Mouse (Mus musculus) c-Kit-positive CD71-positive TER-119-negative erythroid progenitor cells, embryonic 14.5 days (primary cell): ENCODE data around the gene Cops7a.

Experiments used
- DNase-seq: peaks from one replicate; pipeline ENCODE4 v3.0.0-alpha.2; 2013; ENCODE audit warnings: low read depth

Cops7a gene

DNA sequence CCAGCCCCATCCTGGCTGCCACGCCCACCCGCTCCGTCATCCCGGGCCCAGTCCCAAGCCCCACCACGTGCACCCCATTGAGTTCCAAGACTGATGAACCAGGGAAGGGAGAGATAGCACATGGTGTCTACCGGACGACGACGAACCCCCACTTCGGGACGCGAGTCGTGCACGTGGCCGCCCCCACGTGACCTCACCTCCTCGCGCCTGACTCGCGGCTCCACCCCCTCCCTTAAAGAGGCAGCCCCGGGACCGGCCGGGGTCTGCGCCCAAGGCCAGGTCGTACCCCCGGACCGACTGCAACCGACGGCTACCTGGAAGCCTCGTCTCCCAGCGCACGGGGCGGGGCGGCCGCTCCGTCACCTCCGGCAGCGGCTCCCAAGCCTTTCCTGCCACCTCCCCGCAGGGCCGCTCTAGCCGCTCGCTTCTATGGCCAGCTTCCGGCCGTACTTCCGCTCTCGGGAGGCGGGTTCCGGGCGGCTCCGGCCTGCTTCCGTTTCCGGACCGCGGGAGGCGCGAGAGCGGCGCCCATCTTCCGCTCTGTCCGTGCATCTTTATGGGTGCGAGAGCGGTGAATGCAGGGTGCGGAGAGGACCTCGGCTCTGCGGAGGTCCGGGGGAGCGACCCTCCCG, at the start of gene Cops7a:
Gene Cops7a, minus strand, starts transcription at position 451 of the 632 bp plus-strand sequence.
- peak; percentile 92 for DNase-seq

DNA sequence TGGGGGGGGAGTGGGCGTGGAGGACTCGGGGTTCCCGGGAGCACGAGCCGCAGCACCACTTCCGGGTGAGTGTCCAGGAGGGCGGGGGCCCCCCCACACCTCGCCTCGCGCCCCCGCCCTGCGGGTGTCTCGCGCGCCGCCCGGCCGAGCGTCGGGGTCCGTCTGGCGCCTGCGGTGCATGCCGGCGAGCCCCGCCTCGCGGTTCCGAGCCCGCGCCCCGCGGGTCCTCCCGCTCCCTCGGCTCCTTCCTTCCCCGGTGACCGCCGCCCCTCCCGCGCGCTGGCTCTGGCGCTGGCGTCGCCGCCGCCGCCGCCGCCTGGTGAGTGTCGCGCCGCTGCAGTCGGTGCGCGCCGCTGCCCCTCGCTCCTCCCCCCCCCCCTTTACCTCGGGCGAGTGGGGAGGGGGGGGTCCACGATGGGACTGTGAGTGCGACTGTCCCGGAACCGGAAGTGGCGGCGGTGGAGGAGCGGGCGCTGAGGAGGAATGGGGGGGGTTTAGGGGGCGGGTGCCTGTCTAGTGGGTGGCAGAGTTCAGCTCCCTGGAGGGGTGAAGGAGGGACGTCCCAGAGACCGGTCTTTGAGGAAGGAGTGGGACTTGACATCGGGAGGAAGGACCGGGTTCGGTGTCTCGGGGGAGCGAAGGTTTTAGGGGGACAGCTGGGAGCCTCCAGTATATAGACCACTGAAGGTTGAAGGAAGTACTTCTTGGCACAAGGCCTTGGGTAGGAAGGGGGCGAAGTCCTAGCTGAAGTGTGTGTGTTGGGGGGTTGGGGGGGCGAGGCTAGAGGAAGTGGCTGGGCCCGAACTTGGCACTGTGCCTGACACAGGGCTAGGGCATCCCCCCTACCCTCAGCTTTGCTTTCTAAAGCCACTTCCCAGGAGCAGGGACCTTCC, 44.1 kb upstream of the Cops7a start:
- DNase-seq: peak; percentile 45

DNA sequence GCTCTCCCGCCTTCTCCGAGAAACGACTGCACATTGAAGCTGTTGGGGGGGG, 43.6 kb upstream of the Cops7a start, which contains the start of gene Zfp384:
Gene Zfp384, plus strand, starts transcription at position 17 of the 52 bp plus-strand sequence.
- no peak for DNase-seq

DNA sequence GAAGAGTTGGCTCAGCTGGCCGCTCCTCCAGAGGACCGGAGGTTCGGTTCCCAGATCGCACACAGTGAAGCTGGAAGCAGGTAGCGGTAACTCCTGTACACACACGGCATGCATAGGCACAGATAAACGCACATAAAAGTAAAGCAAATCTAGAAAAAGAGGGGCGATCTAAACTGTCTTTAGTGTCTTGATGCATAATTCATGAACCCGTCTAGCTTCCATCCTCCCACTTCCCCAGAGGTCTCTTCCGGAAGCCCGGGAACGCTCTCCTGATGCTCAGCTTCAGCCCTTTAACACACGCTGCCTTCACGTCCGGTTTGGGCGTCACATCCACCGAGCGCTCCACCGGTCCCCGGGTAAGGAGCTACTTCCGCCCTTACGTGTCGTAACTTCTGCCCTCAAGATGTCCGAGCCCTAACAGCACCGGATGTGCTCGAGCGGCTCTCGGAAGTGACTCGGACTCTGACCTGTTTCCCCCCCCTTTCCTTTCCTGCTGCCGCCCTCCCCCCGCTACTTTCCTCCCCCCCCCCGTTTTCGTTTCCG, 43.3 kb upstream of the Cops7a start:
- DNase-seq: peak; percentile 97

DNA sequence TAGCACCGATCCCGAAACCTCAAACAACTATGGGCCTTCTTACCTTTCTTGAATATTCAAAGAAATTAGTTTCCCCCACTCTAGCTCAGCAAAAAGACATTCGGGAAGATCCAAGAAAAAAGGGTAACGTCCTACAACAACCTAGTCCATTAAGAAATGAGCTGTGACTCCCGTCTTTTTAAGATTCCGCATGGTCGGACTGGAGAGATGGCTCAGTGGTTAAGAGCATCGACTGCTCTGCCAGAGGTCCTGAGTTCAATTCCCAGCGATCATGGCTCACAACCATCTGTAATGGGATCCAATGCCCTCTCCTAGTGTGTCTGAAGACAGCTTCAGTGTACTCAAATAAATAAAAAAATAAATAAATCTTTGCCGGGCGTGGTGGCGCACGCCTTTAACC, 42.7 kb upstream of the Cops7a start:
- no peak for DNase-seq

- no peak for DNase-seq
These were observed 39.7 kb upstream of the Cops7a start for GRCm38 (mm10) chr6:125005086-125005485.

DNA sequence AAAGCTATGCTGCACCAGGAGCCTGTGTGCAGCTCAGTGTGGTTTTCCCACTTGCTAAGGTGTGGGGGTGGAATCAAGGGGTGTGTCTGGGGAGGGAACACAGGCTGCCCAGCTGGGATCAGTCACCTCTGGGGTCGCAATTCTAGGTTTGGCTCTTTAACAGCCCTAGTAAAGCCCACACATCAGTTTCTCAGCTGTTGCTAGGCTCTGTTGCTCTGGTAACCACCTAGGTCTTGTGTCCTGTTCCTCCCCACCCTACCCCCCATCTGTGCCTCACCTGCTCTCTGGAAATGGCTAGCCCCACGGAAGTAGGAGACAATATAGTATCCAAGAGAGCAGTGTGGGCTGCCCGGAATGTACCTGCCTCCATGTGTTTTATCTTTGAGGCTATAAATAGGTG, 38.4 kb upstream of the Cops7a start:
- DNase-seq: no peak

DNA sequence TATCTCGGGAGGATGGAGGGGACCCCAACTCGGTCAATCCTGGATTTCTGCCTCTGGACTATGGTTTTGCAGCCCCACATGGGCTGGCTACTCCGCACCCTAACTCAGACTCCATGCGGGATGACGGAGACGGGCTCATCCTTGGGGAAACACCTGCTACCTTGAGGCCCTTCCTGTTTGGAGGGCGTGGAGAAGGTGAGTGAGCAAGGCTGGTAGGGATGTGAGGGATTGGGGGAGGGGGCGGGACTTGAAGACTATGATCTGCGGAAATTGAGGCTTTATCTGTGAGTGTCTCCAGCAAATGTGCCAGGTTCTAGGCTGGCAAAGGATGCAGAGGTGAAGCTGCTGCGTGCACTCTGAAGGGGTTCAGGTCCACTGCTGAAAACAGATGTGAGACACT, 34.2 kb upstream of the Cops7a start:
- no peak for DNase-seq

DNA sequence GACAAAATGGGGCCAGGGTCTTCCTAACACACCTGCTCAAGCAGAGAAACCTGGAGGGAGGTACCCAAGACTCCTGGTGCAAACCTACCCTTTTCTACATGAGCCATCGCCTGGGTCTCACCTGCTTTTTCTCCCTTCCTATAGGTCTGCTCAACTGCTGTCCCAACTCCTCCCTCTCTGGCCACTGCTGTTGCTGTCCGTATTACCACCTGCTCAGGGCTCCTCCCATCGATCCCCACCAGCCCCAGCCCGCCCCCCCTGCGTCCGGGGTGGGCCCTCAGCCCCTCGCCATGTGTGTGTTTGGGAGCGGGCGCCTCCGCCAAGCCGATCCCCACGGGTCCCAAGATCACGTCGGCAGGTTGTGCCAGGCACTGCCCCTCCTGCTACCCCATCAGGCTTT, 33.8 kb upstream of the Cops7a start:
- no peak for DNase-seq

GRCm38 (mm10) chr6:124998066-124998465, 32.7 kb upstream of the Cops7a start:
- no peak for DNase-seq

DNA sequence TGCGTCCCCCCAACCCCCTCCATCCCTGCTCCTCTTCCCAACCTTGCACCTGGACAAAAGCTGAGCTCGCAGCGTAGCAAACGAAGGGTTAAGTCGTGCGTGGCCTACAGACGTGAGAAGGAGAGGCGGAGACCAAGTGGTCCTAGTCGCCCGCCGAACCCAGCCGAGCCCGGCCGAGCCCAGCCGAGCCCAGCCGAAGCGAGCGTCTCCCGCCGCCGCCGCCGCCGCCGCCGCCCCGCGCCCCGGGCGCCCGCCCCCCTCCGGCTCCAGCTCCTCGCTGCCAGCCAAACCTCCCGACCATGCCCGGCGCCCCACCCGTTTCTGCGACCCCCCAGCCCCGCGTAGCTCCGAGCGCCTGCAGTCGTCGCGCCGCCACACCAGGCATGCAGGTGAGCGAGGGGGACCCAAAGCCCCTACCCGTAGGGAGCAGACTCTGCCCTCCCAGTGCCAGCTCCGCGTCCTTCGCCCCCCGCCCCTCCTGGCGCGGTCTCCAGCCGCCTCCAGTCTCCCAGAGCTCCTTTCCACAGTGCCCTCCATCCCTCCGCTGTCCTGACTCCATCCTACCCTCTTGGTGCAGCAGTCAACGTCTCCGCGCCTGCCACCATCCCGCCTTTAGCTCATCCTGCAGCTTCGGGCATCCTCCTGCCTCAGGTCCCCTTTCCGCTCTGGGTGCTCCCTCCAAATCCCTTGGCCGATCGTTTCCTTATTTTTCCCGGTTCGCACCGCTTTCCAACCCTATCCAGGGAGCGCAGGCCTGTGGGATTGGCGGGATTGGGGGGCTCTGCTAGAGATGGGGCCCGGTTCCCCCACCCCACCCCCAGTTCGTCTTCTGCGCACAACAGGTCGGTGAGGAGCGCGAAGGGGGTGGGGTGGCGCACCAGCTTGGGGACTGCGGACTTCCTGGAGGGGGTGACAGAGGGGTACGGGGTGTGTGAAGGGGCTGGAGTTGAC, 31.5 kb upstream of the Cops7a start, which contains the start of gene Pianp:
Gene Pianp, plus strand, starts transcription at position 144 of the 951 bp plus-strand sequence.
- DNase-seq: peak; percentile 27

DNA sequence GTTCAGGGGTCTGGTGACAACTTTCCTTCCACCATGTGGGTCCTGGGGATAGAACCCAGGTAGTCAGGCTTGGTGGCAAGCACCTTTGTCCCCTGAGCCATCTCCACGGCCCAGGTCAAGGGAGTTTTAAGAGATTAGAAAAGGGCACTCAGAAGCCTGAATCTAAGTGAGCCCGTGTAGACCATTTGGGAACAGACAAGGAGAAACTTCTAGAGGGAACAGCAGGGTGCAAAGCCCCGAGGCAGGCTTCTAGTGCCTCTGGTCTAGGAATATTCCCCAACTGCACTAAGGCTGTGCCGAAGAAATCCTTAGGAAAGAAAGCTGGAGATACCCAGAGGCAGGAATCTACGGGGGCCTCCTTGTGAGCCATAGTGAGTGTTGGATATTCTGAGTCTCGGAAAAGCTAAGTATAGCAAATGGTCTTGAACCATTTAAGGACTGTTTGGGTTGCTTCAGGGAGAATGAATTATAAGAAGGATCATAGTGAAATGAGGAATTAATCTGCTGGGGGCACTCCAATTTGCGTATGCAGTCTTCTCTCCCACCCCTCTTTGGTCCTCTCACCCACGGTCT, 30.6 kb upstream of the Cops7a start:
- DNase-seq: no peak

DNA sequence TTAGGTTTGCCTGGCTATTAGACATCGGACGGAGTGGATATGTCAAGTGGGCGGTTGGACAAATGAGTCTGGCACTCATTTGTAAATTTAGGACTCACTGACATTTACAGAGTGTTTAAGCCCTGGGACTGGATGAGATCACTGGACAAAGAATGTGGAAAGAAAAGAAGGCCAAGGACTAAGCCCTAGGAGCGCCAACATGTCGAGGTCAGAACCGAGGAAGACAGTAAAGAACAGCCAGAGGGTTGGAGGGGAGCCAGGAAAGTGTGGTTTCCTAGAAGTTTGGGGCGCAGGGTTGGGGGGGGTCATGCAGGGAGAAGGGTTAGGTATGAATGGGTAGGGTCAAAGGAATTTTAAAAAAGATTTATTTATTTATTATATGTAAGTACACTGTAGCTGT, 29.9 kb upstream of the Cops7a start:
- no peak for DNase-seq

- no peak for DNase-seq
These were observed 28.5 kb upstream of the Cops7a start for GRCm38 (mm10) chr6:124993876-124994275.

DNA sequence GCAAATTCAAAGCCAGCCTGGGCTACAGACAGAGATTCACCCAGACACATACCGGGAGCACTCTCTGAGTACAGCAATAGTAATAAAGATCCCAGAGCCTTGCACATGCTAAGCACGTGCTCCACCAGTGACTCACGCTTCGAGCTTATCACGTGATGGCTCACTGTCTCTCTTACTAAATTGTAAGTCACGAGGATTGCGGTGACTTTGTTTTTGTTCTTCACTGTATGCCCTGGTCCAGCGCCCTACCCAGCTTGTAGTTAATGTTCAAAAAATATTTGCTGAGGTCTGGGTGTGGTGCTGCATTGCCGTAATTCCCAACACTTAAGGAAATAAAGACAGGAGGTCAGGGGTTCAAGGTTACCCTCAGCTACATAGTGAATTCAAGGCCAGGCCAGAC, 28.0 kb upstream of the Cops7a start:
- DNase-seq: no peak

- no peak for DNase-seq
These were observed 26.9 kb upstream of the Cops7a start for GRCm38 (mm10) chr6:124992241-124992640.

GRCm38 (mm10) chr6:124967766-124968165, 2.4 kb upstream of the Cops7a start:
- peak; percentile 52 for DNase-seq

GRCm38 (mm10) chr6:124966466-124967118, 1.3 kb upstream of the Cops7a start:
- DNase-seq: no peak

DNA sequence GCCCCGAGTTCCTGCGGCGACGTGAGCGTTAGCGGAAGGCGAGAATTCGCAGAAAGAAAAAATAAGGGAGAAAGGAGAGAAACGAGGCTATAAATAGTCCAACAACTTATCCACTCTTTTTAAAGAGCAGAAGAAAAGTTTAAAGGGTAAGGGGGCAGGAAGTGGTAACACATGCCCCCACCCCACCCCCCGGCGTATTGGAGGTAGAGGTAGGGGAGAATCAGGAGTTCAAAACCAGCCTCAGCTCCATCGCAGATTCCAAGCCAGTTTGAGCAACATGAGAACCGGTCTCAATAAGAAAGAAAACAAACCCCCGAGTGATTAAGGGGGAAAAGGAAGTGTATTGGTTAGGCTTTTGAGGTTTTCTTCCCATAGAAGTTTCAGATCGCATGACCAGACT, 409 bp upstream of the Cops7a start:
- peak; percentile 23 for DNase-seq

- DNase-seq: peak; percentile 19
These were observed 700 bp downstream of the Cops7a start for GRCm38 (mm10) chr6:124964638-124965037.

DNA sequence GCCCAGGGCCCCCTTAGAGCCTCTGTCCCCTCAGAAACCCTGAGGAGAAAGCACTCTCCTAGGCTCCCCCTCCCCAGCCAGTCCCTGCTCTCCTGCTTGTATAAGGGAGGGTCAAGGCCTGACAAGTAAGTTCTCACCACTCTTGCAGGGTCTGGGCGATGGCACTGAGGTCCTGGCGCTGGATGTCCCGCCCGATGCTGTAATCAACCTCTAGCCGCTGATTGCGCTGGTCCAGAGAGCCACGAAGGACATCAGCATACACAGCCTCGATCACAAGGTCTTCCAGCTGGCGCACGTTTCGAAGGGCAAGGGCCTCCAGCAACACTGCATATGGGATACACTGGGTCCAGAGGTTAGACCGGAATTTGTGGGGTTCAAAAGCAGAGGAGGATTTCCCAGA, 4.3 kb downstream of the Cops7a start:
- no peak for DNase-seq

DNA sequence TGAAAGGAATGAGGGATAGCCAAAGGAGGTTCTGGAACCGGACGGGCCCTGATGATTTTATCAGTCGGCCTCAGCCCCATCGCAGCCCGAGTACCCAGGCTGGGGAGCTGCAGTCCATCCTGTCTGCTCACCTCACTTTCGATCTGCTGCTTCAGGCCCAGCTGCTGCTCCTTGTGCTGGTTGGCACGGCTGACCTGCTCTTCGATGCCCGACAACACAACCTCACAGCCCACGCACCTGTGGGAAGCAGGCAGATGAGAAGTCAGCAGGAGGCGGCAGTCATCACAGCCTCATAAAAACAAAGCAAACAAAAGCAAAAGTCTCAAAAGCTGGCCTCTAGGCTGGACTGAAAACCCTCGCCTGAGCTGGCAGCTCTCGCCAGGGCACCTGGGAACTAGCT, 5.4 kb downstream of the Cops7a start:
- no peak for DNase-seq
